Mouse (Mus musculus) layer of hippocampus, postnatal 25 days (tissue): ENCODE measurements around the gene Erbb4. TPM values are rescaled to one million over a fixed set of nuclear protein-coding genes. Genes with fewer than 3 reads are reported as not detected.

Experiments
- DNase-seq, 2 experiments: peaks; one replicate each; pipeline ENCODE4 v3.0.0; 2022; ENCODE audit warnings: mixed read lengths in 2 of 2, low spot score in 1 of 2; ENCODE audit errors: extremely low spot score in 1 of 2
- total RNA-seq, 2 experiments: library from RNA; stranded (reverse); gene quantifications; 2 replicates each; pipeline ENCODE4 v1.2.3; 2021

Erbb4 gene
- total RNA-seq, 2 experiments from 2014 or later = 43.7 to 47.5 TPM

DNA sequence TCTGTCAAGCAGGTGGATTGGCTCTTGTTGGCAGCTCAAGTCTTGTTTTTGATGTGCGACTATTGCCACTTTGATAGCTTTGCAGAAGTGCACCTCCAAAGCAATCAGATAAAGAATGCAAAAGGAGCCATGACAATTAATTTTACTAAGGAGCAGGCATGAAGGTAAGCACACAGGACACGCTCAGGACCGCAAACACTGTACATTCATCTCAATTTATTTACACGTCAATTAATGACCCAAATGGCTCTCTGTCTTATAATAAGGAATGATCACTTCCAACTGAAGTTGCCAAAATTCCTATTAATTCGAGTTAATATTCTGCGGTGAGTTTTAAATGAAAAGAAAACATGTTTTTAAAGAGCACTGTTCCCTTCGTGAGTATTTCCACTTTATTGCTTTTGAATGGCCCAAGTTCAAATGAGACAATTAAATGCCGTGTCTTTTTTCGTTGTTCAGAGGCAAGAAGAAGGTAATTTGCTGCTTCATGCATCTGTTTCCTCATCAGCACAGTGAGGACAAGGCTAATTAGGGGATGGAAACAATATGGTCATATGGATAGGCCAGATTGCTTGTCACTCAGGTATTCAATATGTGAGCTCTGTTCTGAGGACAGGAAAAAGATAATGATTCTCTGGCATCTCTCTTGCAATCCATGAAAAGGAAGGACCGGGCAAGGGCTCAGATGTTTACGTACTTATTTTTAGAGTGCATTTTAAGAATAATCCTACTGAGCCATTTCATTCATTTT lies 61.5 kb downstream of the Erbb4 start:
- no peak for DNase-seq

DNA sequence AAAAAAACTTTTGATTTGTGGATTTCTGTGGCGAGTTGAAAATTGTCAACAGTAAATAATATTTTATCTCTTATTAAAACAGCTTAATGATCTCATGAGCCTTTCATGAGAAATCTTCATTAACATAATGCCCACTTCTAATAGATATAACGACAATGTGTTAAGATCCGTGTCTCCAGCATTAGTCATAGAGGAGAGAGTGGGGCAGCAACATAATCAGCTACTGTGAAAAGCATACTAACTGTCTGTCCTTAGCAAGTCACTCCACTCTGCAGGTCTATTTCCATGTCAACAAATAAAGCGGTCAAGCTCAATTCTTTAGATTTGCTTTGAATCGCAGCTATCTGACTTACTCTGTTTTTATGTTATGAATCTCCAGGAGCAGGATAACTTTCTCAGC lies 80.0 kb downstream of the Erbb4 start:
- DNase-seq = no peak

DNA sequence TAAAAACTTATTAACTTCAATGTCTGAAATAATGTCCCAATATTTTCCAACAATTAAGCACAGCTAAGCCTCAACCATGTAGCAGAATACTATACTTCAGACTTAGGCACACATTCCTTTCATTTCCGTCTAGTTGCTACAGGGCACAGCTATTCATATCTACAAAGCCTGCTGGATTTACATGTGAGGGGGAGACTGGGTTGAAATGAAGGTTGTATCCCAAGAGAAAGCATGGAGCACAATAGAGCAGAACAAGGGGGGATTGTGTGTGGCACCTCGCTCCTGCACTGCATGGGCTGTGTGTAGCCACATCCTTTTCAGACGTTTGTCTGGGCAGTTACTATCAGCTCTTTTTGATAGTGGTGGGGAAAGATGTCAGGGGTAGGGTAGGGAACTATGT lies 83.0 kb downstream of the Erbb4 start:
- no peak for DNase-seq

DNA sequence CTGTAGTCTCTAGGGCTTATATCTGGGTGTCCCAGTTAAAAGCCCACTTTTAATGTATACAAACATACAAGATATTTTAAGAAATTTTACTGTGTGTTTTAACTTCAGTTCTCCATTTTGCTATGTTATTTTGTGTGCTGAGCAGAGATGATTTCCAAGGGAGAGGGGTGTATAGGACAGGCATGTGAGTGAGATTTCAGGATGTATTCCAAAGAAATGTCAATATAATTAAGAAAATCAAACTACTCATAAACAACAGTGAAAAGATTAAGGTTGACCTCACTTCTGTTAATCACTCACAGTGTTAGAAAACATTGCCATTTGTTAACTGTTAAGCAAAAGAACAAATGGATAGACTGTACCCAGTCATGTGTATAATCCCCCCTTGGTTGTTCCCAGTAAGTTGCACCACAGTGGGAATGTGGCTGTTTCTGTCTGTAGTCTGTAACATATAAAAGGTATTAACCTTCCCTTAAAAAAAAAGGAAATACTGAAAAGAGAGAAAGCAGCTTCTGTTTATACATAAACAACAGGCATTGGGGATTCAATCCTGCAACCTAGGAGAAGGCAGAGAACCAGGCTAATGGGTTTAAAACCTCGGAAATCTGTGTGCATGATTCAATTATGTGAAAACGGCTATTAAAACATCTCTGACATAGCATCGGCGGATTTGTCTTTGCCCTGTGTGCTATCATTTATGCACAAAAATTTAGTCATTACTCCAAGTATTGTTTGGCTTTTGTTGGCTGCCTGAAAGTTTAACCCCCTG lies 84.5 kb downstream of the Erbb4 start:
- no peak for DNase-seq

DNA sequence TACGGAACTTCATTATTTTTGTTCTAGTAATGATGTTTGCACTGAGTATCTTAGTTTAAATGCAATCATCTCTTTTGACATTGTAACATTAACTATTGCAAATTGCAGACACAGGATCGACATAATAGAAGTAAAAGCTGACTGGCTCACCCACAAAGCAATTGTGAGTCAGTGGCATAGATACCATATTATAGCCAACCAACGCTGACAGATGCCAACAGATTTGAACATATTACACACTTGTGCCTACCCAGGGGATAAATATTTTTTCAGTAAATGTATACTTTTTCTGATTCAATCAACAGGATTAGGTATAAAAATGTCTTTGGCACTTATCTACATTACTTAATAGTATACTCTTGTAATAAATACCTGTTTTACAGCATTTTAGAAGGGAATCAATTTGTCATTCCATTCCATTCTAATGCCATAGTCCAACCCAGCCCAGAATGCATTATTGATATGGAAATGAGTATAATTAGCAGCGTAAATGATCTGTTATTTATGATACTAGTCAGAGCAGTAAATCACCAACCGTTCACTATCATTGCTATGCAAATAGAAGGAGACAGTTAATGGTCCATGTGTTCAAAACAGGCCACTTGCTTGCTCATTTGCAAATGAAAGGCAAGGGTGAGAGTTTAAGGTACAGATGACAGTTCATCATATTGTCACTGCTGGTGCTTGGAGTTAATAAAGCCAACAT lies 97.9 kb downstream of the Erbb4 start:
- no peak for DNase-seq

DNA sequence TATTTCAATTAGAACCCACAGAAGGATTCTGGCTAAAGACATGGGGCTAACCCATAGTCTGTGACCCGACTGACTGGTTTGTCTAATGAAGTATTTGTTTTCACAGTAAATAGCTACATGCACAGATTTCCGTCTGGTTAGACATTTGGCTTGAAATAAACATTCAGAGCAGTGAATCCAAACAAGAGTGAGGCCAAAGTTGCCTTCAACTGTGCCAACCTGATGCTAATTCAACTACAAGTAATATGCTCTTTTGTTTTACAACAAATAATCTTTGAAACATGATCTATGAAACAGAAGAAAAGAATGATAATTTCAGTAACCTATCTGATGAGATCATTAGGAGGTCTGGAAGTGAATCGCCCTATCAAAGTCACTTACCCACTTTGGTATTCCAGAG lies 106.5 kb downstream of the Erbb4 start:
- DNase-seq = no peak

DNA sequence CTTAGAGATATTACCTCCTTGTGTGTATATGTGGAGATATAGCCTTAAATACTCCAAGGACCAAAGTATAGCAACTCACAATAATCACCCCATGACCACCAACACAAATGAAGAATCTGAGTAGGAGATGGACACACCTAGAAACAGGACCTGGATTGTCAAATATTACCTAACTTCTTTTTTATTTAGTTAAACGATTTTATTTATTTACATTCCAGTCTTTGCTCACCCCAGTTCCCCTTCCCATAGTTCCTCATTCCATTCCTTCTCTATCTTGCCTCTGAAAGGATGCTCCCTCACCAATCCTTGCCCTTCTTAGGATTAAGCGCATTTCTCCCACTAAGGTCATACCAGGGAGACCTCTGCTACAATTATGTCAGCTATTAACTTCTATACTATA lies 128.6 kb downstream of the Erbb4 start:
- DNase-seq = no peak

DNA sequence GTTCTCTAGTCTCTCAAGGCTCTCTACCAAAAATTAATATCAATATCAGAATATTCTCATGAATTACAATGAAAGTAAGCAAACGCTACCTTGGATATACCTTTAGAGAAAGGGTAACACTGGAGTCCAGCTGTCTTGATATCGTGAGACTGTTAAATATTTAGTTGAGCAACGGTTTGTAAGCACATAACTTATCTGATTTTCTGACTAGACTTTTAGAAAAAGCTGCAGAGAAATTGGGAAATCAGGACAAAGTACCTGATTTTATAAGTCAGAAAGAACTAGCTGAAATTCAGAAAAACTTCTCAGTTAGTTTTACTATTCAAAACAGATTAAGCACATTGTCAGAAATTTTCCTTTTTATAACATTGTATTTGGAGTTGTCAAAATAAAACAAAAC lies 129.3 kb downstream of the Erbb4 start:
- no peak for DNase-seq

DNA sequence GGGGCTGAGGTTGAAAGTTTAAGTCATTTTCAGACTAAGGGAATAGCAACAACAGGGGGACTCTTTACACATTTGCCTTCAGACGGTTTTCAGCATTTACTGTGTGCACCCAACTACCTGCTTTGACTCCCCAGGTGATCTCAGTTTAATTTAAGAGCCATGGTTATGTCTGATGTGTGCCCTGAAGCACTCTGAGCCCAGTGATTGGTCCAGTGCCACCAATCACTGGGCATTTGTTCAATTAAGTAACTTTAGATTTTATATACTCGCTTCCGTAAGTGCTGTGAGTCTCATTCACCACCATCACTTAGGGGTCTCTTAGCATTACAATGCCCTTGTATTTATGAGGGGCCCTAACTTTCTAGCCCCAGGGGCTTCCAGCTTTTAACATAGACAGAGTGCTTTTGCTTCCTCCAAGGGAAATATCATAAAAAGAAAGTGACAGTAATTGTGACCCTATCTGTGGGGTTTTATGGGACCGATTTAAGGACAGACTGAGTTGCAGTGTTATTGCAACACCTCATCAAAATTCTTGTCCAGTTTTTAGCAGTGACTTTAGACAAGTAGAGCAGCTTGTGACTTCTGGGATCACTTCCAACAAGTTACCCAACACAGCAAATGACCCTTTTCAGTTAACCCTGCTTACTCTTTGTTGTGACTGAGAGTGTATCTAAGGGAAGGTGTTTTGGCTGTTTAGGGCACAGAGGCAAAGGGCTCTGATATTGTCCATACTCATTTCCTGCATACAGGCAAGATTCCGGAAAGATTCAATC lies 134.3 kb downstream of the Erbb4 start:
- DNase-seq = no peak

DNA sequence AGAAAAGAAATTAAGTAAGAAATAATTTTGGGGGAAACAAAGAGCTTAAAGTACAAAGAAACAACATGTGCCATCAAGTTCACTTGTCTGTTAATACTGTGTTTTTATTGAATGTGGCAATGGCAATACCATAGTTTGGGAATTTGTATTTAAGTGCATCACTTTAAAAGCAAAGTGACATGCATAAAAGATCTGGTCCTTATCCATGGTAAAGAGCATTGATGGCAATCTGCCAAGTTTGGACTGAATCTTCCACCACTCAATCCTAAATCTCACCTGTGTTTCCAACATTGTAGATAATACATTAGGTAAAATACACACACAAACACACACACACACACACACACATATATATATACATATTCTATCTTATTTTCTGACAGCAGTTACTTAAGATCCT lies 143.7 kb downstream of the Erbb4 start:
- no peak for DNase-seq

DNA sequence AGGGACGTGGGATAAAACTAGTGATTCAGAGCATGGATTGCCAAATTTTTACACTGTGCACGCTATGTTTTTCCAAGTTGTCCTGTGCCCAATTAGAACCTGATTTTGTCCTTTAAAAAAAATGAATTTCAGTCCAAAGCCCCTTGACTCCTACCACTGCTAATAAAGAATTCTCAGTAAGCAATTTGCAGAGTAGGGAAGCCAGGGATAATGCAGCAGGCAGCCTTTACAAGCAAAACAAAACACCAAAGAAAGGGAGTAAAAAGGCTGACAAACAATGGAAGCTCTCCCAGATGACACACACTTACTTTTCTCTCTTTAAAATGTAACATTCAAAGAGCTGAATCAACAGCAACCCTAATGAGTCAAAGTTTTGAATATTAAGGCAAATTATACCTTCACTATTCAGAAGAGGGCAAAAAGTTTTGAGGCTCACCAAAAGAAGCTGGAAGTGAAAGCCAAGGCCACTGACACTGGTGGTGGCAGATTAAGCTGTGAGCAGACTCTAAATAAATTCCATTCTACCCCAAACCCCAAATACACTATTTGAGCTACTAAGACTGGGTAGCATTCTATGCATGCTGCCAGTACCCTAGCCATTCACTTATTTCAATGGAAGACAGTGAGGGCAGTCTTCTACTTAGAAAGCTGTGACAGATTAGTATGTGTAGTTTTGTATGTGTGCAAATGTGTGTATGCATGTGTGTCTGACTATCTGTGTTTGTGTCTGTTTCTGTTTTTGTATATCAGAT lies 146.3 kb downstream of the Erbb4 start:
- no peak for DNase-seq

DNA sequence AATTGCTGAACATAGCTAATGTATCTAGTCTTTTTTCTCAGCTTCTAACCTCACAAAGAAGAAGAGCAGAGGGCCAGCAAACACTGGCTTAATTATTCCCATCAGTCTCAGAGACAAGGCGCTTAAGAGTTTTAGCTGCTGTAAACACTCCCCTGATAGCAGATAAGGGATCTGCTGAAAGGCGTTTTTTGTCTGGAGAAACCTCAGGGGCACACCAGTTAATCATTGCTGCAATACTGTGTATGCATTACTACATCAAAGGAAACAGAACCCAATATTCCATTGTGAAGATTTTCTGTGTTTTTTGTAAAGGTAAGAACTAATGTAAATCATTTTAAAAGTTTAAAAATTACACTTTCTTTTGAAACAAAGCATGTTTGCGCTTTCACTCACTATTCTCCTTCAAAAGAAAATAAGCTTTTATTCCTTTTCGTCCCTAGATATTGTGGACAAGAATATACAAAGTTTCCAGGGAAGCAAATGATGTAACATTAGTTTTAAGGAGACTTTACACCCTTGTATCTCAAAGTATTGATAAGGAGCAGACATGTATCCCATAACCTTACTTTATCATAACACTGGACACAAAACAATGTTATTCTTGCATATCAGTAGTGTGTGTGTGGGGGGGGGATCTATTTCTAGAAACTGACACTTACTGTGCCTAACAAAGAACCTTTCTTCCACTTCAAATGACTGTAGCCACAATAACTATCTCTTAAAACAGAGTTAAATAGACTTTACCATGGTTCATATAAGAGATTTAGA lies 150.9 kb downstream of the Erbb4 start:
- no peak for DNase-seq

DNA sequence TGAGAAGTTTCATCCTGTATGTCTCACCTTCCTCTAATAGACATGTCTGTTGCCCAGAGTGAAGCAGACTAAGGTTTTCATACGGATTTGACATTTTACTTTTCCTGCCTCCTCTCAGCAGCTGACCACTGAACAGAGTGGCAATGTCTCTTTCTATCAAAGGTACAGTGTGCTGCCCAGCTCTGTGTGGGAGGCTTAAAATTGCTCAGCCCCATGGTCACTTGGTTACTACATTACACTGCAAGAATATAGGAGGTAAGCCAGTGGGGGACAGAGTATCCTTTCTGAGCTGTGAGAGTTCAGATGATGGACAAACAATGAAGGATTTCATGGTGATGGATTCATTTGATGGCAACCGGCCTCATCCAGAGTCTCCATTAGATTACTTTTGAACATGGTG lies 152.4 kb downstream of the Erbb4 start:
- DNase-seq = no peak

DNA sequence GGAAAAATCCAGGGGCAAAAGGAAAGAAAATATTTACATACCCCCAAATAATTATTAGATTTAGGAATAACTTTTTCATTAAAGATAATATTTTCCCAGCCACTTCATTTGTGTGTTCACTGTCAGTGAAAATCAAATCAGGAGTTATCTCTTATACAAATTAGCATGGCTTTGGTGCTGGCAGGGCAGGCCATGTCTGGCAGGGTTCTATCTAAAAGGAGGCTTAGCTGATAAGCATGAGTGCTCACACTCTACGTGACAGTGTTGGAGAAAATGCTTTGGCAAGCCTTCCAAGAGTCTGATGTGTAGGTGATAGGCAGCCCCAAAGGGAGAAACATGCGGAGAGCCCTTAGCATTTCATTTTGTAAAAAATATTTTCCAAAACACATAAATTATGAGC lies 164.7 kb downstream of the Erbb4 start:
- no peak for DNase-seq

DNA sequence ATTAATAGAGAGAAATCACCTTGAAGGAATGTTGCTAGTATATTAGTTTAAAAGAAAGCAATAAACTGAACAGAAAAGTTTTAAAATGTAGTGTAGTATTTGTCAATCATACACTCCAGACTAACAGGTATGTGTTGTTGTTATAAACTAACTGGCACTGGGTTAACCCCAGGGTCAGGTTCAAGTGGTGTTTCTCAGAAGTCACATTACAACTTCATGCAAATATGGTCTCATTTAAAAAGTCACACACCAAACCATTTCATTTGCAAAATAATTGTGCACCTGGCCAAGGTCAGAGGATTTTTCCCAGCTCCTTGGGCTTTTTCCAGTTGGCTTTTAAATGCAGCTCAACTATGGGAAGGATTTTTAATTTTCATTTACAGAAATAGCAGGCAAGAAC lies 173.1 kb downstream of the Erbb4 start:
- DNase-seq = no peak

DNA sequence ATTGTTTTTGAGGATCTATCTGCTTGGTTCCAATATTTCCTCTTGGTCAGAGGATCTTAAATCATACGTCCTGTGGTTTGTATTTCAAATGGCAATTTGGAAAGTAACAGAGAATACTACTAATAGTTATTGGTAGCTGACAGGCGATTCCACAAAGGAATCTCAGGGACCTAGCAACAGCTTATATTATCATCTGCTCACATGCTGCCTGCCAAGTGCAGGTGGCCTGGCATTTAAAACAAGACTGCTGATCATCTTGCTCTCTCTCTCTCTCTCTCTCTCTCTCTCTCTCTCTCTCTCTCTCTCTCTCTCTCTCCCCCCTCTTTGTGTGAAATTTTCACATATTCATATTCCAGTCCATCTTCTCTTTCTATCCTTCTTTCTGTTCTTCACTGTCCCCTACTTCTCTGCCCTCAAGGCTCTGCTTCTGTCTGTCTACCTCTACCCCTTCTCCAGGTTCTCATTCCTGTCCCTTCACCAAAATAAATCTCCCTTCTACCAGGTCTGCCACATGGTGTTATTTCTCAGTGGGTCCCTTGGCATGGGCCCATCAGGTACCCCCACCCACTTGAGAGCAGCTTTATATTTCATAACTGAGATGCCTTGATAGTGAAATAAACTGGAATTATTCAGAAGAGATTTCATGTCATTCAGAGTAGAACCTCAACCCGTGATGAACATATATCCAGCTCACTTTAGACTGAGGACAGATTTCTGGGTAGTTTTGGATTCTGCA lies 174.4 kb downstream of the Erbb4 start:
- no peak for DNase-seq

DNA sequence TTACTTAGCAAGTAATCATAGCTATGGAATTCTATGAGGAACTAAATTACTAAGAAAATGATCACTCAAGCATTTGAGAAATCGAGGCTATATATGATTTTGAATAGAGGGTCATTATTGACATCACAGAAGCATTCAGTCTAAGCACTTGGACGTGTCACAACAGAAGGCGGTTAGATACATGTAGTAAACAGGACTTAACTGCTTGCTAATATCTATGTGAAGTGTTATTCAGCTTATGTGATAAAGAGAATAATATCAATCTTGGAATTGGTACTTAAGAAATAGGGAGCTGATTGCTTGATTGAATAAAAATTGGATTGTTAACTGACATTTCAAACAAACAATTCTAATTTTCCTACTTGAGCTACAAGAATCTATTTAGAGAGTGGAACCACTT lies 190.0 kb downstream of the Erbb4 start:
- no peak for DNase-seq

DNA sequence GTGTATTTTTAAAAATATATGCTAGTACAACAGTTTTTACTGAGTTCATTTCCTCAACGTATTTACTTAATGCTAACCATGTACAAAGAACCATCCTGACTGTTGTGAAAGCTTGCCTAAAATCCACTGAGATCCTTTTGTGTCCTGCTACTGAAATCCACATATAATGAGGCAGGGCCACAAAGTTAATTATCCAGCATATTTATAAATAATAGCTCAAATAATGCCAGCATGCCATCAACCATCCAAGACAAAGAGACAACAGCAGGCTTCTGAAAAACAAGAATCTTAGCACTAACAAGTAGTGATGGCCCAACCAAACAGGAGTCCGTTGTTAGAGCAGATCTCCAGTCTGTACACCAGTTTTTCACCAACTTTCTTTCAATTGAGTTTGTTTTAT lies 215.8 kb downstream of the Erbb4 start:
- DNase-seq = no peak

DNA sequence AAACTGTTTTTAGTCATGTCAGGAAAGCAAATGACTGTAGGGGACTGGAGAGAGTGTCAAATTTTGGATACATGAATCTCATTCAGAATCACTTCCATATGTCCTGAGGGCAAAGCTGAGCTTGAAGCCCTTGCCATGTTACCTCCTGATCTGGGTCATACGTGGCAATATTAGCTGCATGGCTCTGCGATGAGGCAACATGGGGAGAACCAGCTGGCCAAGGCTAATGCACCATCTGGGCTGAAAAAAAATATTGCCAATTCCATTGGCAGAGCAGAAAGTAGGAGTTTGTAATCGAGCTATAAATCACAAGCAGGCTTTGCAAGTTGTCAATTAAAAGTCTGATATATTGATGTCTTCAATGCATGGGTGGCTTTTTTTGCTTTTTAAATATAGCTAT lies 221.0 kb downstream of the Erbb4 start:
- DNase-seq = peak; percentile 11 to 29
